Mouse (Mus musculus) kidney, adult 18-20 months (tissue): ENCODE measurements around the gene Btnl2.
A peak's percentile ranks its signal among the peaks of the same experiment; 100 is the strongest.

ENCODE experiments used
- DNase-seq: peaks from one replicate; pipeline ENCODE4 v3.0.0; 2021

Btnl2 gene

DNA sequence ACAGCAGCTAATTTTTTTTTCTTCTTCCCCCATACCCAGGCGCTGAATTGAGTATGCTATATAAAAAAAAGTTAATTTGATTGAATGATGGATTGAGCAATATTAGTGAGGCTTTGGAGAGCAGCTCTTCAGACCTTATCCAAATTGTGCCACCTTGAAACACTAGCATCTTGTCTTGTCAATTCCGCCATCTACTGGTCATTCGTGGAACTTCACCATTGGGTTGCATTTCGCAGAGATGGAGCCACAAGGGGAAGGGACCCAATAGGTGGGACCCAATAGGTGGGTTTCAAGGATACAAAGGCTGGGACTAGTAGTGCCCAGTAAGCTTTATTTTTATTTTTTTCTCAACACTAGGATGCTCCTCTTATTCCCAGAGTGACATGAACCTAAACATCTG is 5.2 kb upstream of the Btnl2 start:
- DNase-seq, result peak; percentile 76

GRCm38 (mm10) chr17:34354940-34355339 is 318 bp downstream of the Btnl2 start:
- DNase-seq, result no peak

DNA sequence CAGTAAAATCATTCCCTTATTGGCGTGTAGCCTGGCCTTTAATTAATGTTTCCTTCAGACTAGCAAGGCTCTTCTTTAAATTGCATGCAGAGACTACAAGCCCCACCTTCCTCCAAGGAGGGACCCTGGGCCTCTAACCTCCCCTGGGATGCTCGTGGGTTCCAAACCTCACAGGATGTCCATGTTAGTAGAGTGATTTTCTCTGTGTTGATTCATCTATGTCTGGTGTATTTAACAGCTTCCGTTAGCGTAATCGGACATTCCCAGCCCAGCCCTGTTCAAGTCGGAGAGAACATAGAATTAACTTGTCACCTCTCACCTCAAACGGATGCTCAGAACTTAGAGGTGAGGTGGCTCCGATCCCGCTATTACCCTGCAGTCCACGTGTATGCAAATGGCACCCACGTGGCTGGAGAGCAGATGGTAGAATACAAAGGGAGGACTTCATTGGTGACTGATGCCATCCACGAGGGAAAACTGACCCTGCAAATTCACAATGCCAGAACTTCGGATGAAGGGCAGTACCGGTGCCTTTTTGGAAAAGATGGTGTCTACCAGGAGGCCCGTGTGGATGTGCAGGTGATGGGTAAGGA is 8.4 kb downstream of the Btnl2 start:
- DNase-seq, result no peak

DNA sequence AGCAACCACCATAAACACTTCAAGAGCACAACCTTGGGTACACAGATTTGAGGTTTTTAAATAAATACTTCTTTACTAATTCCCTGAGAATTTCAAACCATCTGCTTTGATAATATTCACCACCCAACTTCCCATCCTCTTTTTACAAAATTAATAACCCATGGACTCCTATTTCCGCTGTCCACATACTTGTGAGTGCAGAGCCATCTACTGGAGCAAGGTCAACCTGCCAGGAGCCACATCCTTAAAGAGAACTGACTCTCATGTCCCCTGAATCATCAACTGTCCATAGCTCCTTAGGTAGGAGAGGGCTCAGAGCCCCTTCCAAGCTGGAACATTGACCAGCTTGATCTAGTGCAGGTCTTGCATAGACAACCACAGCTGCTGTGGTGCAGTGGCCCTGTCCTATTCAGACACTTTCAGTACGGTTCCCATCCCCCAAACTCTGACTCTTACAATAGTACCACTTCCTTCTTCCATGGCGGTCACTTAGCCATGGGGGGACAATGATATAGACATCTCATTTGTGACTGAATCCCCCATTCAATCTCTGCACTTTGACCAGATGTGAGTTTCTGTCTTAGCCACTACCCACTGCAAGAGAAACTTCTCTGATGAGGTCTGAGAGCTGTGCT is 9.2 kb downstream of the Btnl2 start:
- no peak for DNase-seq

DNA sequence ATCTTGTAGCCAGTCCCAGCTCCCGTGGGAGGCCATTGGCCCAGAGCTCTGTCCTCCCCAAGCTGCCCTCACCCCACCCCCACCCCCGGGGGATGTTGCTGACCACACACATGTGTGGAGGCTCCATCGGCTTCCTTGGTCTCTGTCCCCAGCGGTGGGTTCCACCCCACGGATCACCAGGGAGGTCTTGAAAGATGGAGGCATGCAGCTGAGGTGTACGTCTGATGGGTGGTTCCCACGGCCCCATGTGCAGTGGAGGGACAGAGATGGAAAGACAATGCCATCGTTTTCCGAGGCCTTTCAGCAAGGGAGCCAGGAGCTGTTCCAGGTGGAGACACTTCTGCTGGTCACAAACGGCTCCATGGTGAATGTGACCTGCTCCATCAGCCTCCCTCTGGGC is 10.4 kb downstream of the Btnl2 start:
- no peak for DNase-seq

DNA sequence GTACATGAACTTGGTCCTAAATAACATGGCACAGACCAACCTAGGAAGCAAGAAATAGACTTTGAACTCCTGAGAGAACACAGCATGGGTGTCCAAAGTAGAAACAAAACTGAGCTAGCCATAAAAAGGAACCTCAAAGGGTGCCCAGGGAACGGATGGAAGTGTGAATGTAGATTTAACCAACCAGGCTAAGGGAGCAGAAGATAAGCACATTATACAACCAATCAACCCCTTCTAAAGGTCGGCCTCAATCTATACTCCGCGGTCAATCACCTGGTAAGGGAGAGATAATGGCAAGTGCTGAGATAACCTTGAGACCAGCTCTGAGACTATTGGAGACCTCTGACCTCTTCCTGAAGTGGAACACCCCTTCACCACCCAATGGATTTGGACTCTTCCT is 15.9 kb downstream of the Btnl2 start:
- DNase-seq, result no peak

- no peak for DNase-seq
These were observed 18.6 kb downstream of the Btnl2 start for GRCm38 (mm10) chr17:34373055-34373709.

DNA sequence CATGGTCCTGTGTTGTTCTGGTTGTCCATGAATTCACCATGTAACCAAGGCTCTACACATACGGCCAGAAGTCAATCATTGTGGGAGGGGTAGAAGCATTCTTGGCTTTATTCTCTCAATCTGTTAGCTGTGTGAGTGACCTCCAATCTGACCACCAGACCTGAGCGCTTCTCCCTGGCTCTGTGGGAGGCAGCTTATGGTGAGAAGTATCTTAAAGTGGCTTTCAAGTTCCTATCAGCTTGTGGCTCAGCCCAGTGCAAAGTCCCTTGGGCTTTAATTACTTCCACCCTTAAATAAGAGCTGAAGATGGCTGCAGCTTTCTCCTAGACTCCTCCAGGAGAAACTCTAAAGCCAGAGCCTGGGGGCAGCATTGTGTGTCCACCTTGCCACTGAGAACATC is 22.2 kb downstream of the Btnl2 start, which contains the start of gene Btnl1:
Gene Btnl1, plus strand, starts transcription at position 286 of the 400 bp plus-strand sequence.
- DNase-seq, result no peak

GRCm38 (mm10) chr17:34377450-34378209 is 23.0 kb downstream of the Btnl2 start:
- no peak for DNase-seq

- no peak for DNase-seq
These were observed 24.1 kb downstream of the Btnl2 start for GRCm38 (mm10) chr17:34378716-34379115.

- DNase-seq, result no peak
These were observed 24.8 kb downstream of the Btnl2 start for GRCm38 (mm10) chr17:34379451-34379850.

GRCm38 (mm10) chr17:34381876-34382275 is 27.3 kb downstream of the Btnl2 start:
- DNase-seq, result no peak

DNA sequence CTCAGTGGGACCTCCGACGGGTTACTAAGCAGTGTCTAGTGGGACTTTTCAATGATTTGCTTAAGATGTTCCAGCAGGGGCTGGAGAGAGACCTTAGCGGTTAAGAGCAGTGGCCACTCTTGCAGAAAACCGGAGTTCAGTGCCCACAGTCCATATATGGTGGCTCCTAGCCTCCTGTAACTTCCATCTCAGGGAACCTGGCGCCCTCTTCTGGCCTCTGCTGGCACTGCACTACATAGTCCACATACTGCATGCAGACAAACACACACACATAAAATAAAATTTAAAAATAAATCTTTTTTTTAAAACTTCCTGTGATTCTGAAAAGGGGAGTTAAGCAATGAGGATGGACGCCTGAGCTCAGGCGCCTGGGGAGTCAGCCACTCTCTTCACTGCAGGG is 28.6 kb downstream of the Btnl2 start:
- no peak for DNase-seq

- no peak for DNase-seq
These were observed 30.1 kb downstream of the Btnl2 start for GRCm38 (mm10) chr17:34384699-34385098.

DNA sequence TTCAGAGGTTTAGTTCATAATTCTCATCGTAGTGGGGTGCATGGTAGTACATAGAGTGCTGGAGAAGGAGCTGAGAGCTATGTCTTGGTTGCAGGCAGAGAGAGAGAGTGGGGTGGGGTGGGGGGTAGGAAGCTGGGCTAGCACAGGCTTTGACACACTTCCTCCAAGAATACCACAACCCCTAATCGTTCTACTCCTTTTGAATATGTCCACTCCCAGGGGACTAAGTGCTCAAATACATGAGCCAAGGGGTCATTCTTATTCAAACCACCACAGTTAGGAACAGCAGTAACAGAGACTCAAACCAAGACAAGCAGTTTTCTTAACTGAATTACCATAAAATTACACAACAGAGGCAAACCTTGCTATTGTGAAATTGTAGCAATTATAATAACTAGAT is 32.0 kb downstream of the Btnl2 start:
- no peak for DNase-seq

GRCm38 (mm10) chr17:34388513-34388912 is 33.9 kb downstream of the Btnl2 start:
- peak; percentile 63 for DNase-seq

DNA sequence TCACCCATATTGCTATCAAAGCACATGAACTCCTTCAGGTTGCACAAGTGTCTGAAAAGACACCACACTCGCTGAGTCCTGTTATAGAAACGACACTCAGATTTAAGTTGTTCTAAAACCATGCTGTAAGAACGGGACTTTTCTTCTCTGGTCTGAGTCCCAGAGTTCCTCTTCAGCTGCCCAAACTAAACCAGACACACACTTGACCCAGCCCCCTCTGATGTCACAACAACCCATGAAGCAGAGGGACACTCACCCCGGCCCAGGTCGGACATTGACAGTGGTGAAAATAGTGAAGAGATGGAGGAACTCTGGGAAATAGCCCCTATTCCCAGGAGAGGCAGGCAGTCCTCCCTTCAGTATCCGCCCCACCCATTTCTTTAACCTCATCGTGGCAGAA is 36.9 kb downstream of the Btnl2 start:
- DNase-seq, result no peak

GRCm38 (mm10) chr17:34392321-34392720 is 37.7 kb downstream of the Btnl2 start:
- DNase-seq, result peak; percentile 29

DNA sequence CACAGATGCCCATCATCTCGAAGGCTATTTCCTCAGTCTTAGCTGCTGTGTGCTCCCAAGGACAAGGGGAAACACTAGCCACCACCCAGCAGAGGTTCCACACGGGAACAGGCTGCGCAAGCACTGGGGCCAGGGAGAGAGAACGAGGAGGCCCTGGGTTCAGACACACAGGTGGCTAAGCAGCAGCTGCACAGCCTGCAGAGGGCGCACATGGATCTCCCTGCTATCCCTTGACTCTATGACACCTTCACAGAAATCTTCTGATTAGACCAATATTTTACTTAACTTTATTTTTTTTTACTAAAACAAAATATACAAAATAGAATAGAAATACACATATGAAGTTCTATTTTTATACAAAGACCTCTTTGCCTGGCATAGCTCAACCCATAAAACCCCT is 42.7 kb downstream of the Btnl2 start:
- no peak for DNase-seq

GRCm38 (mm10) chr17:34398058-34398710 is 43.6 kb downstream of the Btnl2 start:
- no peak for DNase-seq

DNA sequence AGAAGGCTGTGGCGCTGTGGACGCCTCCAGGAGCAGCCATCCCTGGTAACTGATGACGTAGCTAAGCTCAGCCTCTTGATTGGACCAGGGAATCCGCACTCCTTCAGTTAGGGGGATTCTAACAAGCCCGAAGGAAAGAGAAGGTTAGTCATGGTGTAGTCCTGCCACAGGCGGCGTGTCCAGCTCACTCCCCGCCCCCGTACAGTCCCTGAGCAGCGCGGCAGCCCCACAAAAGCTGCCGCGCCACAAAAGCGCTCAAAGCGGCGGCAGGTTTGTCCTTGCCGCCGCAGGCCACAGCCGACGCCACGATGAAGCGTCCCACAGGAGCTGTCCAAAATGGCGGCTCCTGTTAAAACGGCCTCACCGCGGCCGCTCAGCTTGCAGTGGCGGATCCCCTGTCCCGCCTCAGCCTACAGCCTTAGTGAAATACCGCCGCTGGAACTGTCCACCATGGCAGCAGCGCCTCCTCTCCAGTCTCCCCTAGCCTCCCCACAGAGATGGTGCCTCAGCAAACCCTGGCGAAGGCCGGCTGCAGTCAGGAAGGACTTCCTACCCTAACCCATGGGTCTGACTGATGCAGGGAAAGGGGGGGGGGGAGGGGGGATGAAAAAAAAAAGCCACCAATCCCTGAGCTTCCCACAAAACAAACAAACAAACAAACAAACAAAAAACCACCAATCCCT is 44.2 kb downstream of the Btnl2 start, which contains the start of gene BC051142:
Gene BC051142, plus strand, starts transcription at position 110 of the 683 bp plus-strand sequence.
- DNase-seq, result peak; percentile 82

- DNase-seq, result no peak
These were observed 44.7 kb downstream of the Btnl2 start for GRCm38 (mm10) chr17:34399394-34399715.

- DNase-seq, result peak; percentile 64
These were observed 56.5 kb downstream of the Btnl2 start for GRCm38 (mm10) chr17:34411117-34411516.
